Mouse (Mus musculus): ENCODE data around the gene H6pd.
A peak's percentile ranks its signal among the peaks of the same experiment; 100 is the strongest.

The H6pd gene

DNA sequence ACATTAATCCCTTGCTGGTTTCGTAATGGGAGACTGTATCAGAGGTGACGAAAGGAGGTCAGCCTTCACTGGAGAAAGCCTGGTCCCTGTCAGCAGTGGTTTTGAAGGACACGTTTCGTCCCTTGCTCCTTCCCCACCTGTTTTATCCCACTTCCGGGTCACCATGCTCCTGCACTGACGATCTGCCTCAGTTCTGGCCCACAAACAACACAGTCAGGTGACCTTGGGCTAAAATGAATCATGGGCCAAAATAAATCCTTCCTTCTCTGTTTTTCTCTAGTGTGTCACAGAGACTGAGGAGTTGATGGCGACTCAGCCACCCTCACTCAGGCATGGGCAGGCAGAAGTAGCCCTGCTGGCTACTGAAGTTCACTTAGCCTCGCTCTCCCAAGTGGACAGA, 33.5 kb downstream of the H6pd start:
- DNase-seq (ENCODE audit: low read depth) = no peak

- DNase-seq (ENCODE audit: low read depth) = no peak
Measured at GRCm38 (mm10) chr4:149971393-149971792, 37.4 kb downstream of the H6pd start.

DNA sequence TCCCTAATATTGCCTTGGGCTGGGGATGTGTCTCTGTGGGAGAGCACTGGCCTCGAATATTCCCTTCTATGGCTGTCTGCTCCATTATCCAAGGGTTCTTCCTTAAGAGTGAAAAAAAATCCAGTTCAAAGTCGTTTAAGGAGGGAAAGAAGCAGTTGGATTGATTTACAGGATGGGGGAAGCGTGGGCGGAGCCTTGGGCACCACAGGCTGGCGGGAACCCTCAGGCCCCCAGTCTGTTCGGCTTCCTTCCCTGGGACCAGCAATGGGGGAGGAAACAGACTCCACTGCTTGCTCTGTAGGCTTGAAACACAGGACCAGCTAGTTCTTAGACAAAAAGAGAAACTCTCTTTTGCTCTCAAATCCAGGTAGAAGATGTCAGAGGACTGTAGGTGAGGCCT, 40.3 kb downstream of the H6pd start:
- DNase-seq (ENCODE audit: low read depth) = no peak

DNA sequence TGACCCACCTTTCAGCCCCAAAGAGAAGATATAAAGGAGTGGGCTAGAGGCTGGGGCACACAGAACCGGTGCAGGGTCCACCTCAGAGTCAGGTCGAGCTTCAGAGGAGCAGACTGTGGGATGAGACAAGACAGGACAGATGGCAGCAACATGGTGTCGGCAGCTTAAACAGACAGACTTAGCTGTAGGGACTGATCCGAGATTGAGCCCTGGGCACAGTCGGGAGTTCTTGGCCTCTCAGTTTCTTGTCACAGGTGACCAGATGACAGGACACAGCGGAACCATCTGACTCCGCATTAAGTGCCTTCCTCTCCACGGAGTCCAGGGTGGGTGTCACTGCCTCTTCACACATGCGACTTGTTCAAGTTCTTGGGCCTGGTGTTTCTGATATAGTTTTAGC, 41.9 kb downstream of the H6pd start:
- no peak for DNase-seq (ENCODE audit: low read depth)

DNA sequence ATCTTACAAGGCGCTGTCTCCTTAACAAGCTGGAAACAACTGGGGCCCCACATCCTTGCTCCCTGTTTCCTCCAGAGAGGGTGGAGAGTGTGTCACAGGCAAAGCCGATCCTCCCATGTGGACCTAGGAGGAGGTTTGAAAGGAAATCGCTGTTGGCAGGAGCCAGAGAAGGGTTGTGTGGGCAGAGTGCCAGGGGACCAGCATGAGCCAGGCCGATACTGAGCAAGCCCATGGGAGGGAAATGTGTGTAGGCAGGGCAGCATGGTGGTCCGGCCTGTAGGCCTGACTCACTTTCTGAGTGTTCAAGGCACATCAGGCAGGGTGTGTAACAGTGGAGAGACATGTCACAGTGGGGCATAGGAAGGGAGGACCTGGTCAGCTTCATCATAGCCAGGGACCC, 42.6 kb downstream of the H6pd start:
- no peak for DNase-seq (ENCODE audit: low read depth)

GRCm38 (mm10) chr4:149965672-149966071, 43.2 kb downstream of the H6pd start:
- no peak for DNase-seq (ENCODE audit: low read depth)

GRCm38 (mm10) chr4:149965242-149965641, 43.6 kb downstream of the H6pd start:
- DNase-seq (ENCODE audit: low read depth) = no peak

DNA sequence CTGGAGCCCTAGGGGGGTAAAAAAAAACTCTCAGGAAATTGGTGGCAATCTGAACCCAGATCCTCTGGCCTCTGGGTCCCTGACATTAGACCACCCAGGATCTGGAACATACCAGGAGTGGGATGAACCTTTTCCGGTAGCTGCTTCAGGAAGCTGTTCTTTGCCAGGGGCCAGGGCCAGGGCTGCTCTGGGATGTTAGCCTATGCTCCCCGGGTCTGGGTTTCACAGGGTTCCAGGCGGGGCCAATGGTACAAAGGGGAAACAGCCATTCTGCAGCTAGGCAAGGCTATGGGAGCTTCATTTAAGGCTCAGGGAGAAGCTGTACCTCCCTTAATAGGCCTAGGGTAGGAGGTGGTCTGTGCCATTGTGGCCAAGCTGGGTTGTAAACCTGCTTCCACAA, 44.1 kb downstream of the H6pd start:
- DNase-seq (ENCODE audit: low read depth) = no peak

- DNase-seq (ENCODE audit: low read depth) = no peak
Measured at GRCm38 (mm10) chr4:149964285-149964684, 44.5 kb downstream of the H6pd start.

GRCm38 (mm10) chr4:149960391-149960790, 48.4 kb downstream of the H6pd start:
- DNase-seq (ENCODE audit: low read depth) = no peak

- DNase-seq (ENCODE audit: low read depth) = no peak
Measured at GRCm38 (mm10) chr4:149959816-149960215, 49.0 kb downstream of the H6pd start.

- DNase-seq (ENCODE audit: low read depth) = peak; percentile 91
Measured at GRCm38 (mm10) chr4:149958566-149958965, 50.3 kb downstream of the H6pd start.

DNA sequence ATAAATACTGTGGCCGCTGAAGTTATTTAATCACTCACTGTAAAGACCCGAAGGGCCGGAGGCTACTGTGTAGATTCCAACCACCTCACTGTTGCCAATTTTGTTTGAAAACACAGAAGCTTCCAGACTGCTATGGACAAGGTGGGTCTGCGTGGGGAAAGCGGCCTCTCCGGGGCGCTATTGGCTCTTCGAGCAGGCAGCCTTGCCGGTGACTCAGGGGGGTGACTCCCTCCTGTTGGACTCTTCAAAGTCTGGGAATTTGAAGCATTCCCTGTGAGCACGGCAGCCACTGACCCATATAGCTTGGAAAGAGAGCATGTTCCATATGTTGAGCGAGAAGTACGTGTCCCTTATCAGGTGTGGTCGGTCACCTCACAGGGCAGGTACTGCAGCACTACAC, 52.8 kb downstream of the H6pd start:
- peak; percentile 41 for DNase-seq (ENCODE audit: low read depth)

- no peak for DNase-seq (ENCODE audit: low read depth)
Measured at GRCm38 (mm10) chr4:149955631-149956030, 53.2 kb downstream of the H6pd start.

DNA sequence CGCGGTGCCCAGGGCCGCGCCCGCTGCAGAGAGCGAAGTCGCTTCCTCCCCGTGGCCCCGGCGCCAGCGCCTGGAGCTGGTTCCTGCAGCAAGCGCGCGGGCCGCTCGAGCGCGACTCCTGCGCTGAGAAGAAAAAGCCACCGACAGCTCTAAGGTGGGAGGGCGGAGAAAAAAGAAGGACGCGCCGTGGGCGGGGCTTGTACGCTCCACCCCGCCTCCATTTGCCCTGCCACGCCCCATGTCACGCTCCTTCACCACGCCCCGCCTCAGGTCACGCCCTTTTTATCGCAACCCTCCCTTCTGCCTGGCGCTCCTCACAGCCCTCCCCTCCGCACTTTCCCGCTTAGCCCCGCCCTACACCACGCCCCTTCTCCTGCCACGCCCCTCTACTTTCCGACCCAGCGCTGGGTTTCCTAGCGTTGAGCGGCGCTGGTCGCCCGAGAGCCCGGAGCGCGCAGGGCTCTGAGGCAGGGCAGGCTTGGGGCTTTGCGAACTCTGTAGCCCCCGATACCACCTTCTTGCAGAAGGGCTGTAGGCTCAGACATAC, 53.9 kb downstream of the H6pd start, which contains the start of gene Spsb1:
Spsb1 (minus strand) TSS at position 151 of the 547 bp plus-strand sequence.
- DNase-seq (ENCODE audit: low read depth) = peak; percentile 99

- DNase-seq (ENCODE audit: low read depth) = peak; percentile 67
Measured at GRCm38 (mm10) chr4:149953621-149954481, 55.0 kb downstream of the H6pd start.

DNA sequence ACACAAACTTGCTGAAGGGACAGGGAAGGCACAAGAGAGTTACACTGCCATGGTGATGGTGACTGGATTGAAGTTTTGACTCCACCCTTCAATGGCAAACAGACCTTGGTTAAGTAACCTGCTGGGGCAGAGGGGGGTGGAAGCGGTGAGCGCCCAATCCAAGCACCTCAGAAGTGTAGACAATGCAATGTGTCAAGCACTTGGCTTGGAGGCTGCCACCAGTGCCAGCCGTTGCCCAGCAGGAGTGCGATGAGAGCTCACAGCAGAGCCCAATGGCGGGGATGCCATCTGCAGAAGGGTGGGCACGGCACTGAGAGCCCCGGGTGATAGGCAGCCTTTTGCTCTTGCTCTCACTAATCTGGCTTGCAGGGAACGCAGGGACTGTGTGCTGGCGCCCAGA, 56.6 kb downstream of the H6pd start:
- no peak for DNase-seq (ENCODE audit: low read depth)

DNA sequence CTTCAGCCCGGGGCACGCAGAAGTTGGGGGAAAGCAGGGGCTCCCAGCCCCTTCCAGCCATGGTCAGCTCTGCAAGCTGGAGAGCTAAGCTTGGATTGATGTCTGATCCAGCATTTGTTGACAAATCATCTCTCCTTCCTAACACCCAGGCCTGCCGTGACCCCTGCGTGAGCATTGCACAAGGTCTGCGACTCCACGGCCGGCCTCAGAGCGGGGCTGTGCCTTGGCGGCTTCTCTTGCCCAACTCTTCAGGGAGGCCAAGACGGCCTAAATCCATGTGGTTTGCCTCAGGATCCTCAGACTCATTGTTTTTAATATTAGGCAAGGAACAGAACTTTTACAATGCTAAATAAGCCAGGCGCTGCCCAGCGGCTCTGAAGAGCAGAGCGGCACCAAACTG, 57.6 kb downstream of the H6pd start:
- no peak for DNase-seq (ENCODE audit: low read depth)

- no peak for DNase-seq (ENCODE audit: low read depth)
Measured at GRCm38 (mm10) chr4:149949691-149950090, 59.1 kb downstream of the H6pd start.

- DNase-seq (ENCODE audit: low read depth) = no peak
Measured at GRCm38 (mm10) chr4:149948119-149948518, 60.7 kb downstream of the H6pd start.

DNA sequence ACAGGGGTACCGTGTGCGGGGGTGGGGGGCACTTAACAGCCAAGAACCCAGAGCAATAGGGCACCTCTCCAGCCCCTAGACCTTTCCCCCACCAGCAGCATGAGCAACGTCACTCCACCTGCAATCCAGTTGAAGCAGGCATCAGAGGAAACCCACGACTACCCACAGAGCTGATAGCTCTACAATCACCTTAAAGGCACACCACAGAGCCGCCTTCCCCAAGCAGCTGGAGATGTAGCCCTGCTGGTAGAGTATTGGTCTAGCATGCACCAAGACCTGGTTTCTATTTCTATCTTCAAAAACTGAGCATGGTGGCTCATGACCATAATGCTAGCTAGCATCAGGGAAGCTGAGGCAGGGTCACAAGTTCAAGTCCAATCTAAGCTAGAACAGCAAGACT, 61.4 kb downstream of the H6pd start:
- DNase-seq (ENCODE audit: low read depth) = peak; percentile 55

DNA sequence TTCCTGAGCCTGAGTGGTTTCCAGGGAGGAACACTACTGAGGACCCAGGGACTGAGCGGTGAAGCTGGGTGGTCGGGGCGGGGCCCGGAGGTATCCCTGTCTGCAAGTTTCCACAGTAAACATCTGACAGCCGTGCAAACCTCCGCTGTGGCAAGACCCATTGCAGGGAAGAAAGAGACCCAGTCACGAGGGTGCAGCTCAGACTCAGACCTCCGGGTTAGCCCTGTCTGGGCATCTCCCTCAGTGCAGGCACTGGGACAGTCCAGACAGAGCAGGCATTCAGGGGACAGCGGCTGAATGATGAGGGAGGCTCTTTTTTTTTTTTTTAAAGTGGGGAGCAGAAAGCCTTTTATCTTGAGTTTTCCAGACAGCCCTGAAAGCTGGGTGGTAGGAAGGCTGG, 63.6 kb downstream of the H6pd start:
- DNase-seq (ENCODE audit: low read depth) = no peak

DNA sequence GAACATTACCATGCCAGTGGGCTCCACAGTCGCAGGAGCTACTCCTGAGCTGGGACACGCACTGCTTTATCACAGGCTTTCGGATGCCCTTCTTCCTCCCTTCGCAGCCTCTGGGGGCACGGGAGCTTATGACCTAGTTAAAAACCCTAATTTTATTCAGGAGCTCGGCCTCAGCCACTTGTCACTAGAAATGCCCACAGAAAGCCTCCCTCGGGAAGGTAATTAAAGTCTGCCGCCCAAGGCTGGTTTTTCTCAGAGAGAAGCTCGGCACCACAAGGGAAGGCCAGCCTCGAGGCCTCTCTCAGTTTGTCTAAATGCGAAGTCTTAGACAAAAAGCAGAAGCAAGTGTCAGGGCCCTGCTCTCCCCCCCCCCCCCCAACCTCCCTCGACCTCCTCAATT, 64.6 kb downstream of the H6pd start:
- DNase-seq (ENCODE audit: low read depth) = no peak
